In genomic region chrX:166239520-166239919, GRCm38 (mm10) we compare ENCODE assay signal across 8 mouse cellular contexts. TPM values are rescaled to one million over a fixed set of nuclear protein-coding genes. Genes with fewer than 3 reads are reported as not detected.
DNase-seq lines count a peak whose midpoint lies in the region; ATAC-seq and TF ChIP-seq lines count a peak whose summit lies in the region.

No protein-coding gene starts in this region.

- WGBS in heart, embryonic 14.5 days: 28% methylated on average over 13 of the region's 13 CpGs
- WGBS in hindbrain, postnatal 0 days: 35% methylated on average over 13 of the region's 13 CpGs

- H3K36me3 ChIP-seq in heart, embryonic 14.5 days (ENCODE audit: control insufficient read depth, insufficient read depth, low read length): no peaks in the 10 kb centered on the region
- no peaks in the 10 kb centered on the region for H3K36me3 ChIP-seq in hindbrain, postnatal 0 days (ENCODE audit: insufficient read depth, low read length)

- no peaks in the 10 kb centered on the region; a peak in 1 of 4 replicates for H3K4me1 ChIP-seq in heart, embryonic 14.5 days (ENCODE audit: control insufficient read depth in 2 of 2, insufficient read depth in 2 of 2, low read length in 2 of 2)
- no peaks in the 10 kb centered on the region for H3K4me1 ChIP-seq in brown adipose tissue, adult 24 weeks (ENCODE audit: control insufficient read depth, insufficient read depth, insufficient read length, low read length)
- no peaks in the 10 kb centered on the region for H3K4me1 ChIP-seq in hindbrain, postnatal 0 days (ENCODE audit: insufficient read depth, low read length)

- H3K27ac ChIP-seq in heart, embryonic 14.5 days (replicated peaks in 1 of 2; ENCODE audit: control insufficient read depth in 1 of 2, insufficient read depth in 1 of 2, low read depth in 2 of 2, low read length in 2 of 2): no peak overlapping the region
- H3K27ac ChIP-seq in brown adipose tissue, adult 24 weeks (replicated peaks; ENCODE audit: low read depth, low read length): no peak overlapping the region
- H3K27ac ChIP-seq in hindbrain, postnatal 0 days: peak overlapping the region; percentile 78

- intact Hi-C loops in heart, postnatal 10 days (cut with DNase I): no loop called here

- no peak for DNase-seq in heart, postnatal 10 days
- DNase-seq in hindbrain, postnatal 0 days (ENCODE audit: low spot score): no peak
- peak; percentile 41 for DNase-seq in neural tube, embryonic 10.5 days (ENCODE audit: extremely low spot score, low spot score)
- DNase-seq in adrenal gland, postnatal 25 days: no peak
- no peak for DNase-seq in ovary, adult 18-20 months (ENCODE audit: low spot score)
- no peak for DNase-seq in gastrocnemius, postnatal 10 days

- no peak for TF ChIP-seq CTCF in hindbrain, postnatal 0 days (IDR thresholded peaks at IDR 0.05; ENCODE audit: low read depth)

- H3K4me2 ChIP-seq in heart, embryonic 14.5 days (ENCODE audit: low read length): peak overlapping the region; percentile 94
- peak overlapping the region; percentile 68 for H3K4me2 ChIP-seq in hindbrain, postnatal 0 days (ENCODE audit: low read depth, low read length)

- peak overlapping the region; percentile 52 to 55 for H3K4me3 ChIP-seq in heart, embryonic 14.5 days (ENCODE audit: control insufficient read depth in 1 of 2, insufficient read depth in 1 of 2, low read depth in 1 of 2, low read length in 2 of 2)
- H3K4me3 ChIP-seq in brown adipose tissue, adult 24 weeks (ENCODE audit: insufficient read depth, low read depth, low read length): peak overlapping the region; percentile 45
- peak overlapping the region; percentile 58 for H3K4me3 ChIP-seq in hindbrain, postnatal 0 days (ENCODE audit: low read length)

- no peak for ATAC-seq in heart, embryonic 14.5 days (ENCODE audit: insufficient number of reproducible peaks, insufficient read depth, low FRiP score, low read depth)
- peak; percentile 55 for ATAC-seq in hindbrain, postnatal 0 days

- H3K27me3 ChIP-seq in heart, embryonic 14.5 days (ENCODE audit: control insufficient read depth, insufficient read depth, low read length): peaks cover 10% of the 10 kb centered on the region
- 0 out of 2 replicates have a peak, but pooled peaks cover 3% of the 10 kb centered on the region for H3K27me3 ChIP-seq in hindbrain, postnatal 0 days (ENCODE audit: insufficient read depth, low read length)

- peak overlapping the region; percentile 64 for H3K9ac ChIP-seq in heart, embryonic 14.5 days (ENCODE audit: low read length)
- H3K9ac ChIP-seq in hindbrain, postnatal 0 days (replicated peaks; ENCODE audit: low read length): peak overlapping the region; percentile 69

- no peaks in the 10 kb centered on the region for H3K9me3 ChIP-seq in heart, embryonic 14.5 days (ENCODE audit: control insufficient read depth, low read length)
- no peaks in the 10 kb centered on the region for H3K9me3 ChIP-seq in hindbrain, postnatal 0 days (ENCODE audit: low read length)

RNA-seq across cellular contexts. Expression of gene Gpm6b, which starts 0.8 kb away (rescaled TPM):
- polyA plus RNA-seq in heart, embryonic 14.5 days (2014; fragmentation: Nextera tagmentation; extraction: Ambion mirVana): 5.2 and 6.0 TPM in 2 replicates
- total RNA-seq in heart, postnatal 10 days (2021): 1 to 10 TPM; 8.2 to 9.5 TPM
- 4.3 and 5.8 TPM in 2 replicates for polyA plus RNA-seq in brown adipose tissue, adult 24 weeks (2012; ENCODE audit: insufficient read depth, insufficient read length, missing spikeins)
- 358 and 393 TPM in 2 replicates for total RNA-seq in hindbrain, postnatal 0 days (2014; rRNA removed)
- polyA plus RNA-seq in hindbrain, postnatal 0 days (2015; fragmentation: Nextera tagmentation; extraction: Ambion mirVana): 369 and 418 TPM in 2 replicates
- 4.9 and 5.4 TPM in 2 replicates for total RNA-seq in adrenal gland, postnatal 25 days (2021)
- total RNA-seq in gastrocnemius, postnatal 10 days (2021): 10 to 100 TPM; 12.6 to 14.2 TPM

Comparison
In these comparisons a context has a peak if more than half of its experiments do, and no peak if none do; other contexts are left out.
1. RNA of gene Gpm6b, which starts 0.8 kb away (total RNA-seq): 358 to 393 TPM in hindbrain, postnatal 0 days; 12.6 to 14.2 TPM in gastrocnemius, postnatal 10 days, 8.2 to 9.5 TPM in heart, postnatal 10 days and 4.9 to 5.4 TPM in adrenal gland, postnatal 25 days; every median in the first group is over 10 times any median in the second.
2. Peak in every context shown above with its lines, with median percentiles within 50 percentile points of each other: H3K4me3 ChIP-seq.